Mouse (Mus musculus): ENCODE measurements around the gene Tm7sf2. TPM values are rescaled to one million over a fixed set of nuclear protein-coding genes. Genes with fewer than 3 reads are reported as not detected.

Tm7sf2 gene
- total and polyA plus RNA-seq, 3 experiments, result 7.6 to 13.1 TPM; not detected in 1

DNA sequence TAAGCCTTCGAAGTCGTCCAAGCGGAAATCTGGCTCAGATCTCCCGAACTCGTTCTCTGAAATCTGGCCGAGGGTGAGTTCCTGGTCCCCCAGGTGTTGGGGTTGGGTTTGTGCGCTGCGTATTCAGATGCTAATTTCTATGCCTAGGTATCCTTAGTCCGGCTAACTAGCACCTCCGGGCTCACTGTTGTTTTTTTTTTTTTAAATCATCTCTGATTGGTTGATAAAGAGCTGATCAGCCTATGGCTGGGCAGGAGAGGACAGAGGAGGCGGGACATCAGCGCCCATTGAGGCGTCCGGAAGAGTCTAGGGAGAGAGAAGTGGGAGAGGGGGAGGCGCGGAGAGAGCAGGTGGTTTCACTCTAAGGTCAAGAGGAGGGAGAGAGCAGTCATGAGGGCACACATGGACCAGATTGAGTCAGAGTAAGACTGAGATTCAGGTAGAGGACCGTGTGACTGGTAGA, 17.3 kb upstream of the Tm7sf2 start:
- Histone ChIP-seq H3K27ac (ENCODE audit: control insufficient read depth, low read depth, low read length) (peak overlapping the region; percentile 80), H3K79me2 (ENCODE audit: control insufficient read depth, insufficient read depth, low read length, poor library complexity) (peaks cover 33% of the 10 kb centered on the region), H3K4me1 (ENCODE audit: control insufficient read depth in 1 of 2, insufficient read depth in 2 of 2, low read length in 2 of 2) (peaks cover 0 to 5% of the 10 kb centered on the region in 2 experiments; a peak in 2 of 4 replicates), H3K9ac (ENCODE audit: control insufficient read depth, low read depth, low read length, poor library complexity, severe bottlenecking) (peak overlapping the region; percentile 90), H3K4me3 (ENCODE audit: control insufficient read depth in 1 of 2, insufficient read depth in 1 of 2, low read depth in 2 of 2, low read length in 2 of 2) (peak overlapping the region; percentile 76 to 82), H3K36me3 (ENCODE audit: control insufficient read depth in 1 of 2, insufficient read depth in 2 of 2, low read length in 2 of 2) (peaks cover 0 to 14% of the 10 kb centered on the region in 2 experiments), H3K9me3 (replicated peaks; ENCODE audit: insufficient read depth, low read length) (no peaks in the 10 kb centered on the region), H3K27me3 (ENCODE audit: control insufficient read depth in 1 of 2, insufficient read depth in 2 of 2, low read length in 2 of 2) (no peaks in the 10 kb centered on the region)
- peak; percentile 91 for DNase-seq (ENCODE audit: low read depth, low spot score)
- TF ChIP-seq USF1 (IDR thresholded peaks at IDR 0.05; ENCODE audit: low read depth, low read length) (no peak), SIN3A (IDR thresholded peaks at IDR 0.05; ENCODE audit: low read length) (peak; percentile 66; the same call in 1 of the 2 replicates), POLR2AphosphoS5 (IDR thresholded peaks at IDR 0.05; ENCODE audit: borderline replicate concordance, low read depth, low read length) (no peak), MAX (IDR thresholded peaks at IDR 0.05; ENCODE audit: low read length) (peak; percentile 58; the same call in 1 of the 2 replicates), TBP (IDR thresholded peaks at IDR 0.05; ENCODE audit: low read depth, low read length) (0 out of 2 replicates have a peak, but pooled peaks have one; percentile 20), ZMIZ1 (IDR thresholded peaks at IDR 0.05; ENCODE audit: low read depth, low read length) (no peak), MYB (IDR thresholded peaks at IDR 0.05; ENCODE audit: low read depth, low read length) (0 out of 2 replicates have a peak, but pooled peaks have one; percentile 23), GATA1 (IDR thresholded peaks at IDR 0.05; ENCODE audit: low read depth, low read length) (0 out of 2 replicates have a peak, but pooled peaks have one; percentile 35), ZKSCAN1 (IDR thresholded peaks at IDR 0.05; ENCODE audit: low read depth, low read length) (peak; percentile 33; the same call in 1 of the 2 replicates), SMC3 (IDR thresholded peaks at IDR 0.05; ENCODE audit: low read depth, low read length) (no peak), NELFE (IDR thresholded peaks at IDR 0.05; ENCODE audit: low read depth, low read length) (0 out of 2 replicates have a peak, but pooled peaks have one; percentile 40), CTCF (IDR thresholded peaks at IDR 0.05 in 2 of 3, conservative IDR thresholded peaks at IDR 0.05 in 1 of 3; ENCODE audit: control insufficient read depth in 1 of 3, insufficient read depth in 1 of 3, low read depth in 2 of 3, low read length in 3 of 3, poor library complexity in 1 of 3, severe bottlenecking in 1 of 3) (no peak), CHD2 (IDR thresholded peaks at IDR 0.05; ENCODE audit: low read length) (peak; percentile 41; the same call in 1 of the 2 replicates), ETS1 (IDR thresholded peaks at IDR 0.05; ENCODE audit: low read depth, low read length) (no peak), RCOR1 (IDR thresholded peaks at IDR 0.05; ENCODE audit: low read depth, low read length) (no peak), ZC3H11A (IDR thresholded peaks at IDR 0.05; ENCODE audit: low read depth, low read length) (no peak), MXI1 (IDR thresholded peaks at IDR 0.05; ENCODE audit: low read depth, low read length) (no peak), ELF1 (IDR thresholded peaks at IDR 0.05; ENCODE audit: low read depth, low read length) (peak; percentile 66), ZNF384 (IDR thresholded peaks at IDR 0.05; ENCODE audit: low read depth, low read length) (peak; percentile 99), HCFC1 (IDR thresholded peaks at IDR 0.05; ENCODE audit: low read depth, low read length) (peak; percentile 68), CHD1 (IDR thresholded peaks at IDR 0.05; ENCODE audit: low read depth, low read length) (no peak)

Measured in MEL (cell line).